ENCODE assay signal across 8 mouse cellular contexts in genomic region chr15:78634095-78634737, GRCm38 (mm10). TPM values are rescaled to one million over a fixed set of nuclear protein-coding genes. Genes with fewer than 3 reads are reported as not detected.
DNase-seq lines count a peak whose midpoint lies in the region; ATAC-seq and TF ChIP-seq lines count a peak whose summit lies in the region.

No protein-coding gene starts in this region.

- H3K4me3 ChIP-seq in C2C12 (ENCODE audit: insufficient read depth, poor library complexity, severe bottlenecking) = no peak overlapping the region
- H3K4me3 ChIP-seq in hindbrain, embryonic 10.5 days = no peak overlapping the region
- H3K4me3 ChIP-seq in limb, embryonic 14.5 days (replicated peaks; ENCODE audit: low read length) = no peak overlapping the region
- no peak overlapping the region for H3K4me3 ChIP-seq in heart, embryonic 12.5 days

- H3K4me2 ChIP-seq in limb, embryonic 14.5 days (replicated peaks; ENCODE audit: low read depth, low read length, severe bottlenecking) = no peak overlapping the region
- no peak overlapping the region for H3K4me2 ChIP-seq in heart, embryonic 12.5 days

- DNase-seq in brain, adult 2 months (ENCODE audit: low read depth, low spot score) = peak; percentile 95
- peak; percentile 76 for DNase-seq in hindbrain, embryonic 10.5 days (ENCODE audit: low spot score)
- peak; percentile 60 for DNase-seq in limb, embryonic 14.5 days (ENCODE audit: low spot score)
- DNase-seq in right cerebral cortex, postnatal 4 days = peak; percentile 50
- DNase-seq in T-cell, adult 2 months (ENCODE audit: low spot score) = no peak
- DNase-seq in gastrocnemius, postnatal 25 days = no peak

- no peak overlapping the region for H3ac ChIP-seq in C2C12 (ENCODE audit: control insufficient read depth, insufficient read length, low read depth)

- no peaks in the 10 kb centered on the region for H3K79me3 ChIP-seq in C2C12 (ENCODE audit: low read depth)

- H3K9me3 ChIP-seq in hindbrain, embryonic 10.5 days = no peaks in the 10 kb centered on the region
- H3K9me3 ChIP-seq in limb, embryonic 14.5 days (ENCODE audit: control insufficient read depth, low read length) = no peaks in the 10 kb centered on the region
- H3K9me3 ChIP-seq in heart, embryonic 12.5 days (replicated peaks) = no peaks in the 10 kb centered on the region

- no peaks in the 10 kb centered on the region for H3K27me3 ChIP-seq in C2C12 (ENCODE audit: control insufficient read depth, insufficient read depth, insufficient read length)
- peaks cover 11% of the 10 kb centered on the region; the same call in 1 of the 2 replicates for H3K27me3 ChIP-seq in hindbrain, embryonic 10.5 days (ENCODE audit: insufficient read depth, poor library complexity, severe bottlenecking)
- no peaks in the 10 kb centered on the region for H3K27me3 ChIP-seq in limb, embryonic 14.5 days (ENCODE audit: control insufficient read depth, insufficient read depth, low read length)
- H3K27me3 ChIP-seq in heart, embryonic 12.5 days (replicated peaks) = peaks cover 54% of the 10 kb centered on the region

- peak overlapping the region; percentile 85 for H3K27ac ChIP-seq in hindbrain, embryonic 10.5 days
- H3K27ac ChIP-seq in limb, embryonic 14.5 days (replicated peaks; ENCODE audit: low read depth, low read length) = no peak overlapping the region
- H3K27ac ChIP-seq in heart, embryonic 12.5 days (ENCODE audit: poor library complexity, severe bottlenecking) = no peak overlapping the region

- H3K4me1 ChIP-seq in hindbrain, embryonic 10.5 days (replicated peaks) = peaks cover 84% of the 10 kb centered on the region
- H3K4me1 ChIP-seq in limb, embryonic 14.5 days (ENCODE audit: control insufficient read depth, insufficient read depth, low read length) = peaks cover 6% of the 10 kb centered on the region; the same call in 1 of the 2 replicates
- H3K4me1 ChIP-seq in heart, embryonic 12.5 days (replicated peaks) = no peaks in the 10 kb centered on the region

- no peak for TF ChIP-seq POLR2A in limb, embryonic 14.5 days (IDR thresholded peaks at IDR 0.05; ENCODE audit: borderline replicate concordance, extremely low read depth, insufficient read depth, insufficient read length)

- H3K9ac ChIP-seq in limb, embryonic 14.5 days (ENCODE audit: low read depth, low read length, severe bottlenecking) = no peak overlapping the region
- H3K9ac ChIP-seq in heart, embryonic 12.5 days = no peak overlapping the region

- peak; percentile 54; the same call in 1 of the 2 replicates for ATAC-seq in limb, embryonic 14.5 days (ENCODE audit: low FRiP score, low read depth)
- ATAC-seq in heart, embryonic 12.5 days (ENCODE audit: insufficient number of reproducible peaks, low FRiP score) = no peak

- TF ChIP-seq CTCF in C2C12 (IDR thresholded peaks at IDR 0.05; ENCODE audit: control insufficient read depth, insufficient read depth, insufficient read length) = no peak

- no peaks in the 10 kb centered on the region for H3K36me3 ChIP-seq in C2C12 (ENCODE audit: control insufficient read depth, insufficient read depth)
- H3K36me3 ChIP-seq in hindbrain, embryonic 10.5 days = no peaks in the 10 kb centered on the region
- H3K36me3 ChIP-seq in limb, embryonic 14.5 days (ENCODE audit: control insufficient read depth, insufficient read depth, low read length) = no peaks in the 10 kb centered on the region
- no peaks in the 10 kb centered on the region for H3K36me3 ChIP-seq in heart, embryonic 12.5 days

- 34% methylated on average over 10 of the region's 10 CpGs for WGBS in hindbrain, embryonic 10.5 days
- WGBS in limb, embryonic 14.5 days = 28% methylated on average over 10 of the region's 10 CpGs
- WGBS in heart, embryonic 12.5 days = 34% methylated on average over 10 of the region's 10 CpGs

- H3K79me2 ChIP-seq in C2C12 (ENCODE audit: control insufficient read depth, insufficient read depth) = no peaks in the 10 kb centered on the region

TF ChIP-seq in C2C12, 6 proteins besides CTCF, POLR2A, EP300 and RAD21:
- peak; percentile 81 for TF ChIP-seq MYOD1 (IDR thresholded peaks at IDR 0.05; ENCODE audit: control insufficient read depth, insufficient read length, low read depth)
- TF ChIP-seq MAX (IDR thresholded peaks at IDR 0.05) = no peak
- TF ChIP-seq USF1 (IDR thresholded peaks at IDR 0.05; ENCODE audit: low read depth) = no peak
- no peak for TF ChIP-seq CEBPB (IDR thresholded peaks at IDR 0.05; ENCODE audit: low read depth)
- no peak for TF ChIP-seq FOSL1 (IDR thresholded peaks at IDR 0.05; ENCODE audit: insufficient read depth, low read length, poor library complexity, severe bottlenecking)
- TF ChIP-seq MYOG (IDR thresholded peaks at IDR 0.05; ENCODE audit: control insufficient read depth, extremely low read depth, insufficient read length) = no peak

RNA-seq across cellular contexts. Expression of gene Cyth4, which starts 37.4 kb away (rescaled TPM):
- polyA plus RNA-seq in C2C12 (2012; fragmentation: generic; extraction: Trizol) = 0.21 TPM
- polyA plus RNA-seq in hindbrain, embryonic 10.5 days (2016; fragmentation: Nextera tagmentation; extraction: Ambion mirVana) = 4.9 and 8.1 TPM in 2 replicates
- 9.0 and 11.4 TPM in 2 replicates for polyA plus RNA-seq in limb, embryonic 14.5 days (2012; rRNA removed)
- 4.9 and 6.9 TPM in 2 replicates for polyA plus RNA-seq in limb, embryonic 14.5 days (2014; fragmentation: Nextera tagmentation; extraction: Ambion mirVana)
- polyA plus RNA-seq in heart, embryonic 12.5 days (2016; fragmentation: Nextera tagmentation; extraction: Ambion mirVana) = 3.8 and 4.8 TPM in 2 replicates
- total RNA-seq in gastrocnemius, postnatal 25 days (2021) = 1 to 10 TPM; 2.4 to 2.8 TPM

Comparison
In these comparisons a context has a peak if more than half of its experiments do, and no peak if none do; other contexts are left out.
1. DNase-seq: peak in brain, adult 2 months (single experiment), hindbrain, embryonic 10.5 days (single experiment), limb, embryonic 14.5 days (single experiment) and right cerebral cortex, postnatal 4 days (single experiment); none in T-cell, adult 2 months (single experiment) and gastrocnemius, postnatal 25 days (single experiment).